Mouse (Mus musculus): ENCODE data around the gene Irf2bpl. TPM values are rescaled to one million over a fixed set of nuclear protein-coding genes. Genes with fewer than 3 reads are reported as not detected.

The Irf2bpl gene
- polyA plus RNA-seq, 1 experiment from 2014 or later, result 74.8 TPM

GRCm38 (mm10) chr12:86864316-86865020 is 20.1 kb downstream of the Irf2bpl start:
- Histone ChIP-seq H3K36me3 (replicated peaks) (no peaks in the 10 kb centered on the region), H3K27ac (no peak overlapping the region), H3K9ac (no peak overlapping the region), H3K4me3 (replicated peaks) (no peak overlapping the region), H3K9me3 (no peaks in the 10 kb centered on the region), H3K4me2 (no peak overlapping the region), H3K4me1 (peaks cover 12% of the 10 kb centered on the region), H3K27me3 (no peaks in the 10 kb centered on the region)
- WGBS, result 84% methylated on average over 5 of the region's 5 CpGs
- ATAC-seq (ENCODE audit: low FRiP score), result no peak

DNA sequence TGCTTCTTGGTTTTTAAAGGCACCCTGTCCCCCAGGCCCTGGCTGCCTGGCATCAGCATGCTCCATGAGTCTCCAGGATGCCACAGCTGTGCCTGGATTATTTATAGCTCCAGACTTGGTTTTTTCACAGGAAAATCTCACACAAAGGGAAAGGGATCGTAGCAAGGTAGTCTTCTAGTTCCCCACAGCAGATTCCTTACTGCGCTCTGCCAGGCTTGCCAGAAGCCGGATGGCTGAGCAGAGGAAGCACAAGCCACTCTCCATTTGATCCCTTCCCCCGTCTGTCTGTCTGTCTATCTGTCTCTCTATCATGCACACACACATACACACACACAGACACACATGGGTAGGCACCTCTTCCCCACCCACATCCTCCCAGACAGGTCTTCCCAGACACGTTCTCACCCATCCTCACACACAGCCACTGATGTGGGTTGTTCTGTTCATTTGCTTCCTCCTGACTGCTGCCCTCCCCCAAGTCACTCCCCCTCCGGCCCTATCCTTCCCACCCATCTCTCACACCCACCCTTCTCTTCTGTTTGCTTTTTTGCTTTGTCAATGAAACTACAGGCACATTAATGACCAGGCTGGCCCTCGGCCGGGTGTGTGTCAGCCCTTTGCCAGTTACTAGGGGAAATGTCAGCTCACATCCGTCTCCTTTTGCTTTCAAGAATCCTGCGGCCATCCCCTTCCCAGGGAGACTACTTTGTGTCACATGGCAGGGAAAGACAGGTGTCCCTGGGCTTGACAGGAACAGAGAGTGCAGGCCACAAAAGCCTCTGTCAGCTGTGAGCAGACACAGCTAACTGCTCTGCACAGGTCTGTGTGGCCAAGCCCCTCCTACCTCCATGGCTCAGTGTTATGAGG is 24.4 kb downstream of the Irf2bpl start:
- Histone ChIP-seq H3K9ac (0 out of 2 replicates have a peak overlapping the region, but pooled peaks have one; percentile 5), H3K4me2 (no peak overlapping the region), H3K4me1 (peaks cover 27% of the 10 kb centered on the region), H3K9me3 (no peaks in the 10 kb centered on the region), H3K4me3 (replicated peaks) (no peak overlapping the region), H3K27ac (peak overlapping the region; percentile 65), H3K36me3 (replicated peaks) (no peaks in the 10 kb centered on the region), H3K27me3 (no peaks in the 10 kb centered on the region)
- 0 out of 2 replicates have a peak, but pooled peaks have one; percentile 19 for ATAC-seq (ENCODE audit: low FRiP score)
- WGBS, result 54% methylated on average over 10 of the region's 10 CpGs

DNA sequence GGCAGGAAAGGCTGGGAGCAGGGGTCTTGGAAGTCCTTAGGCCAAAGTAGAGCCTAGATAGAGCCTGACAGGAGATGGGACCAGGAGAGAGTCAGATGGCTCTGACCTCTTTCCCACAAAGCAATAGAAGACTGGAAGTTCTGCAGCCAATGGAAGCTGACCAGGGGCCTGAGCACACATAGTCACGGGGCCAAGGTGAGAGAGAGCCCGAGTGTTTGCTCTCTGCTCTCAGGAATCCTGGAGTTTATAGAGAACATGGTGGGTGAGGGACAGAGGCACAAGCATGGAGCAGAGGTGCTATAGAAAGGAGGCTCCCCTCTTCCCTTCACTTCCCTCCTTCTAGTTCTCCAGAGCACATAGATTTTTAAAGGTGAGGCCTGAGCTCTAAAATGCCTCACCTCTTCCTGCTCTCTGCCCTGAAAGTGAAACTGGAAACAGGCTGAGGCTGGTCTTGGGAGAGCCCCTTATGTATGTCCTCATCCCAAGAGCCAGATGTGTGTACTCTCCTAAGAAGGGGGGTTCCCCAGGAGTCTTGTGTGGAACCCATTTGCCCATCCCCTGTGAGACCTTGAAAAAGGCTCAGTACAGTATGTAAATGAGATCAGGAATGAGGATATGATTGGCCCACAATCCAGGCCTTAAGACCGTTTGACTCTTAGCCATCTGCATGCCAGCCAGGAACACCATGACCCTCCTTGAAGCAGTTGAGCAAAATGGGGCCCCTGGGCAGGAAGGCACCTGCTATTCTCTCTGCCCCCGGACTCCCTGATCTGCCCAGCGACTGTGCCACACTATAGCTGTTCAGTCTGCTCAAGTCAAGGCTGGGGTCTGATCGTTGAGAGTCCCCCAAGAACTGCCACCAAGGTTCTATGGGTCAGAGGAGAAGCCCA is 25.4 kb downstream of the Irf2bpl start:
- 82% methylated on average over 6 of the region's 6 CpGs for WGBS
- H3K27ac ChIP-seq, result peak overlapping the region; percentile 65

DNA sequence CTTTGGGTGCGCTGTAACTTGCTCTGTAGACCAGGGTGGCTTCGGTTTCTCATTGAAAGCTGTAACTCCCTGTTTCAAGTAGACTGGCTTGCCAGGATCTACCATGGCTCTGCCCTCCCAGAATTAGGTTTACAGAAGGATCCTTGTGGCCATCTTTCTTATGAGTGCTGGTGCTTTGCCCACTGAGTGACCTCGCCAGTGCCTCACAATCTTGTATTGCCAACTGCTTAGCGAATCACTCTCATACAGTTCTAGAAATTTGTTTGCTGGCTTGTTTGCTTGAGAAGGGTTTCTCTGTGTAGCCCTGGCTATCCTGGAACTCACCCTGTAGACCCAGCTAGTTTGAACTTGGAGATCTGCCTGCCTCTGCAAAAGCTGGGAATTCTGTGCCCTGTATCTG is 26.1 kb downstream of the Irf2bpl start:
- 97% methylated on average over 4 of the region's 4 CpGs for WGBS
- no peak overlapping the region for H3K9ac ChIP-seq
- H3K27ac ChIP-seq, result no peak overlapping the region
- no peak for ATAC-seq (ENCODE audit: low FRiP score)
- H3K4me3 ChIP-seq (replicated peaks), result no peak overlapping the region
- H3K4me2 ChIP-seq, result no peak overlapping the region
- no peaks in the 10 kb centered on the region for H3K36me3 ChIP-seq (replicated peaks)
- no peaks in the 10 kb centered on the region for H3K9me3 ChIP-seq
- H3K27me3 ChIP-seq, result 0 out of 2 replicates have a peak, but pooled peaks cover under 1% of the 10 kb centered on the region
- H3K4me1 ChIP-seq, result peaks cover 28% of the 10 kb centered on the region

More for the DNA sequence above, 25.4 kb downstream of the Irf2bpl start:
- no peaks in the 10 kb centered on the region for H3K27me3 ChIP-seq
- no peaks in the 10 kb centered on the region for H3K9me3 ChIP-seq
- no peak overlapping the region for H3K9ac ChIP-seq
- H3K36me3 ChIP-seq (replicated peaks), result no peaks in the 10 kb centered on the region
- H3K4me3 ChIP-seq (replicated peaks), result no peak overlapping the region
- no peak overlapping the region for H3K4me2 ChIP-seq
- no peak for ATAC-seq (ENCODE audit: low FRiP score)
- H3K4me1 ChIP-seq, result peaks cover 28% of the 10 kb centered on the region

GRCm38 (mm10) chr12:86857290-86857689 is 27.3 kb downstream of the Irf2bpl start:
- 91% methylated on average over 7 of the region's 8 CpGs for WGBS
- no peak for ATAC-seq (ENCODE audit: low FRiP score)
- H3K9ac ChIP-seq, result no peak overlapping the region

GRCm38 (mm10) chr12:86855670-86856069 is 28.9 kb downstream of the Irf2bpl start:
- no peak overlapping the region for H3K9ac ChIP-seq
- no peaks in the 10 kb centered on the region for H3K36me3 ChIP-seq (replicated peaks)
- H3K9me3 ChIP-seq, result no peaks in the 10 kb centered on the region
- H3K4me1 ChIP-seq, result peaks cover 36% of the 10 kb centered on the region
- no peak overlapping the region for H3K4me3 ChIP-seq (replicated peaks)
- H3K27me3 ChIP-seq, result 0 out of 2 replicates have a peak, but pooled peaks cover 2% of the 10 kb centered on the region
- WGBS, result 11% methylated on average over 11 of the region's 11 CpGs
- H3K27ac ChIP-seq, result peak overlapping the region; percentile 56
- peak overlapping the region; percentile 37 for H3K4me2 ChIP-seq
- ATAC-seq (ENCODE audit: low FRiP score), result peak; percentile 88

More at GRCm38 (mm10) chr12:86857290-86857689, 27.3 kb downstream of the Irf2bpl start:
- no peaks in the 10 kb centered on the region for H3K9me3 ChIP-seq
- H3K4me2 ChIP-seq, result no peak overlapping the region
- H3K36me3 ChIP-seq (replicated peaks), result no peaks in the 10 kb centered on the region
- H3K4me3 ChIP-seq (replicated peaks), result no peak overlapping the region
- 0 out of 2 replicates have a peak, but pooled peaks cover 2% of the 10 kb centered on the region for H3K27me3 ChIP-seq
- H3K27ac ChIP-seq, result no peak overlapping the region
- peaks cover 28% of the 10 kb centered on the region for H3K4me1 ChIP-seq

DNA sequence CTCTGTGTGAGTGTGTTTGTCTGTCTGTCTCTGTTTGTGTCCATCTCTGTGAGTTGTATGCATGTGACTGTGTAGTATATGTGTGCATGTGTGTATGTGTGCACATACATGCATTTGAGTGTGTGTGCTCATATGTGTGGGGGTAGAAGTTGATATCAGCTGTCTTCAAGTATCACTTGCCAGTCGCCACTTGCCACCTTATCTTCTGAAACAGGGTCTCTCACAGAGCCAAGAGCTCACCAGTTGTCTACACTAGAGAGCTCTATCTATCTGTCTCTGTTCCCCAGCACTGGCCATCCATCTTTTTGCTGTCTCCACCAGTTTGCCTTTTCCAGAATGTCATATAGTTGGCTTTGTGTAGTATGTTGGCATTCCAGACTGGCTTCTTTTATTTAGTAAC is 31.1 kb downstream of the Irf2bpl start:
- Histone ChIP-seq H3K4me1 (peaks cover 34% of the 10 kb centered on the region), H3K9ac (no peak overlapping the region), H3K36me3 (replicated peaks) (no peaks in the 10 kb centered on the region), H3K4me3 (replicated peaks) (no peak overlapping the region), H3K27me3 (0 out of 2 replicates have a peak, but pooled peaks cover 2% of the 10 kb centered on the region), H3K27ac (no peak overlapping the region), H3K4me2 (no peak overlapping the region), H3K9me3 (no peaks in the 10 kb centered on the region)
- WGBS, result 60% methylated on average over 1 of the region's 1 CpGs
- no peak for ATAC-seq (ENCODE audit: low FRiP score)

DNA sequence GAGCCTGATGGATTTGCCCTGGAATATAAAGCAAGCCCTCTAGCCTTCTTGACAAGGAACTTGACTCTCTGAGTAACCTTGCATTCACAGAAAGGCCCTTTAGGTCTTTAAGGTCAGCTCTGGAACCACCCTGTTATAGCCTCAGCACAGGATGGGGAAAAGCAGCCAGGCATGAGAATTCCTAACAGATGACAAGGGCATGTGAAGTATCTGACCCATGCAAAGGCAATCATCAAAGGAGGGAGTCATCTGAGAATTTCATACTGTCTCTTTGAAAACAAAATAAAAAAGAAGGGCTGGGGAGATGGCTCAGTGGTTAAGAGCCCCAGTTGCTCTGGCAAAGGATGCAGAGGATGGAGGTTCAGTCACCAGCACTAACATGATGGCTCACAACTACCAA is 33.3 kb downstream of the Irf2bpl start:
- Histone ChIP-seq H3K27ac (no peak overlapping the region), H3K36me3 (replicated peaks) (no peaks in the 10 kb centered on the region), H3K9me3 (no peaks in the 10 kb centered on the region), H3K4me2 (no peak overlapping the region), H3K27me3 (0 out of 2 replicates have a peak, but pooled peaks cover 2% of the 10 kb centered on the region), H3K9ac (no peak overlapping the region), H3K4me1 (peaks cover 33% of the 10 kb centered on the region), H3K4me3 (replicated peaks) (no peak overlapping the region)
- no peak for ATAC-seq (ENCODE audit: low FRiP score)

GRCm38 (mm10) chr12:86850746-86851145 is 33.9 kb downstream of the Irf2bpl start:
- no peak overlapping the region for H3K4me2 ChIP-seq

GRCm38 (mm10) chr12:86849945-86850626 is 34.5 kb downstream of the Irf2bpl start:
- H3K9me3 ChIP-seq, result no peaks in the 10 kb centered on the region
- peaks cover 21% of the 10 kb centered on the region for H3K4me1 ChIP-seq
- 55% methylated on average over 10 of the region's 10 CpGs for WGBS
- ATAC-seq (ENCODE audit: low FRiP score), result peak; percentile 75
- H3K9ac ChIP-seq, result no peak overlapping the region
- no peak overlapping the region for H3K4me3 ChIP-seq (replicated peaks)
- no peaks in the 10 kb centered on the region for H3K36me3 ChIP-seq (replicated peaks)
- H3K4me2 ChIP-seq, result no peak overlapping the region
- peak overlapping the region; percentile 72 for H3K27ac ChIP-seq
- H3K27me3 ChIP-seq, result 0 out of 2 replicates have a peak, but pooled peaks cover 2% of the 10 kb centered on the region

More at GRCm38 (mm10) chr12:86850746-86851145, 33.9 kb downstream of the Irf2bpl start:
- Histone ChIP-seq H3K9me3 (no peaks in the 10 kb centered on the region), H3K9ac (no peak overlapping the region), H3K4me3 (replicated peaks) (no peak overlapping the region), H3K4me1 (peaks cover 28% of the 10 kb centered on the region), H3K36me3 (replicated peaks) (no peaks in the 10 kb centered on the region), H3K27ac (peak overlapping the region; percentile 72), H3K27me3 (0 out of 2 replicates have a peak, but pooled peaks cover 2% of the 10 kb centered on the region)
- 77% methylated on average over 5 of the region's 5 CpGs for WGBS
- ATAC-seq (ENCODE audit: low FRiP score), result peak; percentile 8; the same call in 1 of the 2 replicates

- Histone ChIP-seq H3K4me3 (replicated peaks) (no peak overlapping the region), H3K27ac (no peak overlapping the region), H3K27me3 (no peaks in the 10 kb centered on the region), H3K4me1 (peaks cover 7% of the 10 kb centered on the region; the same call in 1 of the 2 replicates), H3K36me3 (replicated peaks) (no peaks in the 10 kb centered on the region), H3K9me3 (no peaks in the 10 kb centered on the region), H3K4me2 (no peak overlapping the region), H3K9ac (no peak overlapping the region)
- 43% methylated on average over 15 of the region's 15 CpGs for WGBS
- ATAC-seq (ENCODE audit: low FRiP score), result no peak
Measured at GRCm38 (mm10) chr12:86842866-86843459, 41.6 kb downstream of the Irf2bpl start.
